Mouse (Mus musculus) C2C12 (cell line): ENCODE measurements around the gene Racgap1.

Experiments
- CEBPB ChIP-seq: IDR thresholded peaks from one replicate; pipeline ENCODE4 v1.6.1; 2011; ENCODE audit warnings: low read depth, mild to moderate bottlenecking, control low read depth, moderate library complexity
- CTCF ChIP-seq: IDR thresholded peaks from one replicate; pipeline ENCODE4 v1.5.1; 2011; ENCODE audit not compliant: control insufficient read depth, insufficient read depth, insufficient read length
- USF1 ChIP-seq: IDR thresholded peaks from one replicate; pipeline ENCODE4 v1.6.1; 2011; ENCODE audit warnings: low read depth, mild to moderate bottlenecking, control low read depth, moderate library complexity

DNA sequence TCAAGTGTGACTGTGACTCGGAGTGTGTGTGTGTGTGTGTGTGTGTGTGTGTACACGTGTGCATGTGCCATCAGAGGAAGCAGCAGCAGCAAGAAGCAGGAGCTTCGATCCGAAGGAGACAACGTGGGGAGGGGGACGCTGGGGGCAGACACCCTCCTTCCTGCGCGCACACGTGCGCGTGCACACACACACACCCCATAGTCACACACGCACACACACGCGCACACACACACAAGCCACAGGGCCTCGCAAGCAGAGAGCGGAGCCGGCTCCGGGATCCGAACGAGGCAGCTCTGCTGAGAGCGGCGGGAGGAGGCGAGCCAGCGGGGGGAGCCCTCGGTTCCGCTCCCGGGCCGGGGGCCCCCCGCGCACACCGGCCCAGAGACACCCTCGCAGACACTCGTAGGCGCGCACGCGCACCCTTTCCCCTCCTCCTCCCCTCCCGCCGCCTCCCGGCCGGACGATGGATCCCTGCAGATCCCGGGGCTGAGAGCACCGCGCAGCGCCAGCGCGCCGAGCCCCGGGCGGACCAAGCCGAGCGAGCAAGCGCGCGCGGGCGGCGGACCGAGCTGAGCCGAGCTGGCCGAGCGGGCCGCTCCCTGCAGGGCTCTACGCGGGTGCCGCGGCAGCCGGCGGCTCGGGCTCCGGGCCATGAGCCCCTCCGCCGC, 18.8 kb upstream of the Racgap1 start, which contains the start of gene Asic1:
- no peak for TF ChIP-seq CTCF
- TF ChIP-seq USF1: no peak
- no peak for TF ChIP-seq CEBPB
